Mouse (Mus musculus): Measurements from ENCODE around the gene Cep85l. TPM values are rescaled to one million over a fixed set of nuclear protein-coding genes. Genes with fewer than 3 reads are reported as not detected.

Cep85l gene
- total RNA-seq, 2 experiments from 2014 or later: 18.8 to 21.0 TPM

DNA sequence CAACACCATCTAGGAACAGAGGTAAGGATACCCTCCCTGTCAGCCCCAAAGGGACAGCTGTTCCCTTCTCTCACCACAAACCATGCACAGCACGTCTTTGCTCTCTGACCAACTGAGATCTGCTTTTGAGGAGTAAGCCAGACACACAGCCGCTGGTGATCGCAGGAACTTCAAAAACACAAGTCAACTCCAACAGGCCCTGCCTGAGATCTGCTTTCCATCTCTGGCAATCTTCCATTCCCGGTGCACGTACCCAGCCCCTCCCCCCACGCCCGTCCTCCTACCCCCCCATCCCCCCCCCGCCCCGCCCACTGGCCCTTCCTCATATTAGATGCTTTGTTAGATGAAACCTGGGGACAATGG, 18.8 kb upstream of the Cep85l start:
- intact Hi-C loops (cut with DNase I): loop anchor here (2.0 kb wide), 1 partner anchor 38 kb away; no protein-coding TSS in a partner anchor
- DNase-seq: peak; percentile 64 to 65

DNA sequence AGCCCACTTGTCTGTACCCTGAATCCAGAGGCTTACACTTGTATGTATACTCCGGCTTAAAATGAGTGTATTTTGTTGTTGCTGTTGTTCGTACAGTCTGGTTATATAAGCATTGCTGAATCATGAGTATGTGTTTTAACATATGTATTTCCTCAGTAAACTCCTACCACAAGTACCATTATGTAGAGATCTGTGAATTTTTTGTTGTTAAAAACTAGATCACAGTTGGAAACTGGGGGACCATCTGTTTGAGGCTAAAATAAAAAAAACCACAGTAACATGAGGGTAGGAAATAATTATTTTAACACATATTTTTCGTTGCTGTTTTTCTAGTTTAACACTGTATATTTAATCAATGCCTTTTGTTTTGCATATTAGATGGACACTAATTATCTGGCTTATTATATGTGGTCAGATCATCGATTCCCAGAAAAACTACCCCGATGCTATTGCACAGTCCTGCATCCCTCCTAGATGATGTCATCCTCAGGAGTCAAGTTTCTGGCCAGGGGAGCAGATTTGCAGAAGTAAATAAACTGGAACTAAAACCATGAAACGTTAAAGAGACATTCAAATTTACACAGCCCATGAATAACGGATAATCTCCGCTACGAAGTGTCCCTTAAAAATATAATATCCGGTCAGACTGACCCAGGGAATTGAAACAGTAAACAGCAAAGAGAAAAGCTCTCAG, 18.2 kb upstream of the Cep85l start:
- intact Hi-C loops (cut with DNase I): loop anchor here (2.0 kb wide), 1 partner anchor 39 kb away; no protein-coding TSS in a partner anchor
- no peak for DNase-seq

DNA sequence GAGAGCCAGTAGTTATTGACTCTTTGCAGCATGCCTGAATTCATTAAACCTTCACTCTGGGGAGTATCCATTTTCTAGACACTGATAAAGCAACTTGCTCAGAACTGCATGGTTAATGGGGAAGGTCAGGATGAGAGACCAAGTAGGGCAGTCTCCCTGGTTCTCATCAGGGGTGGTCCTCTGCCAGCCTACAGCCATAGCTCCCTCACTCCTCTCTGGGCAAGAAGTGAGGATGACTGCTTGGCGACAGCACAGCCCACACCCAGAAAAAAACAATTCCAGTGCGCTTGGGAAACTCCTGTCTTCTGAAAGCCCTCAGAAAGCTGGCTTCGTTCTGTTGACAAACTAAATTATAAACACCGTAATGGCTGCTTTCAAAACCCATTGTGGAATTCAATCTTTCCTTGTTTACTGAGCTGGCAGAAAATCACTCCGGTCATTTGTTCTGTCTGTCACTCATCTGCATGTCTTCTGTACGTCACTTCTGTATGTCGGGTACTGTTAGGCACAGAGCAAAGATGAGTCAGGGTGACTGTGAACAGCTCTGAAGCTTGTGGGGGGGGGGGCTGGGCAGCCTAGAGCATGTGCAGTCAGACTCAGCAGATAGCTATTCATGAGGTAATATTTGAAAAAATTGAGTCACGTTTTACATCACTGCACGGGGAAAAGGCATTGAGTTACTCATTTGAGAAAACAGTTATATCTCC, 15.3 kb upstream of the Cep85l start:
- no peak for DNase-seq
- intact Hi-C loops (cut with DNase I): no loop called here

DNA sequence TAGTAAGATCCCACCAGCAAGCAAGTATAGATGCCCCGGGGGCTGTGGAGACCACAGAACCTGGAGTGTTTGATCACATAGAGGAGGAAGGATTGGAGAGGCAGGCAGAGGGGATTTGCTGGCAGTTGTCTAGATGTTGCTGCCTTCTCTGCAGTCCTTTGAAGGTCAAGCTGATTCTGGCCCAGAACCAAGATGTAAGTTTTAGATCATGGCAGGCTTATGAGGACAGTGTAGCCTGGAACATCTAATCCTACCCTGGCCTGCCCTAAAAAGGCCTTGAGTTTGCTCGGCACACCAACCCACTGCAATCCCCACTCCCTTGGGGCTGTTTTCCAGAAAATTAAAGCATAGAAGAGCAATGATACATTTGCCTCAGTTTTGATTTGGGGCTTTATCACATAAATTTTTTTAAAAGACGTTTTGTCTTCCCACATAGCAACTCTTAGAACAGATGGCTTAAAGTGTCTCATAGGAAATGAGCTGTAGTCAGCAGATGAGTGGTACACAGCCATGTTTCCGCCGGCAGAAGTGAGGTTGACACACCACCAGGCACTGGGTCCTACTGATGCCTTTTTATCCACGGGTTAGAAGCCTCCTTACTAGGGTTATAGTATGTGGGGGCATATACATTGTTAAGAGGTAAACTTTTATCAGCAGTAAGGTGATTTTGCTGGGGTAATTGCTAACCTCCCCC, 8.6 kb upstream of the Cep85l start:
- DNase-seq: no peak

DNA sequence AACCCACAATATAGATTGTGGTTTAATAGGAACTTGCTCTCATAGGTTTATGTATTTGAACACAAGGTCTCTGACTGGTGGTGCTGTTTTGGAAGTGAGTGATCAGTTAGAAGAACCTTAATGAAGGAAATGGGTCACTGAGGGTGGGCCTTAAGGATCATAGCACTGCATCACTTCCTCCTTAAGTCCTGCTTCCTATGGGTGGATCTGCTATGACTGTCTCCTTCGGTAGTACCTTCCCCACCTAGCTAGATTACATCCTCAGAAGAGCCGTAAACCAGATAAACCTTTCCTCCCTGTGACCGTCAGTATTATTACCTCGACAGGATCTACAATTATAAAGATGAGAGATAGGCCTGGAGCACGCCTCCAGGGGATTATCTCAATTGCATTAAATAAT, 5.7 kb upstream of the Cep85l start:
- no peak for DNase-seq
- intact Hi-C loops (cut with DNase I): no loop called here

More for the DNA sequence above, 8.6 kb upstream of the Cep85l start:
- intact Hi-C loops (cut with DNase I): no loop called here

DNA sequence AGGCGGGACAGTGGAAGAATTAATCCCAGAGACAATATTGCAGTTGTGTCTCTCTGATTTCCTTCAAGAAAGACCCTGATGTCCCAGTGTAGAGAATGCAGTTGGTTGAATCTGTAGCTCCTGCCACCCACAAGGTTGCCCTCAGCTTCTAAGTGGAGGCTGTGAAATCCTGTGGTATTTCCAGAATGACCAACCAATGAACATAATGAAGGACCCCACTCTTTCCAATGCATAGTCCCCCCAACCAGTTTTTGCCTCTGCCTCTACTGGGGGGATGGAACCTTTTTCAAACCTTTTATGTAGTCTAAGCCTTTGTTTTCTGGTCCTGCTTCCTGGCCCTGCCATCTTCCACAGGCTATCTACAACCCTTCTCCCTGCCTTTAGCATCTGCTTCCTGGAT, 5.1 kb upstream of the Cep85l start:
- intact Hi-C loops (cut with DNase I): no loop called here

DNA sequence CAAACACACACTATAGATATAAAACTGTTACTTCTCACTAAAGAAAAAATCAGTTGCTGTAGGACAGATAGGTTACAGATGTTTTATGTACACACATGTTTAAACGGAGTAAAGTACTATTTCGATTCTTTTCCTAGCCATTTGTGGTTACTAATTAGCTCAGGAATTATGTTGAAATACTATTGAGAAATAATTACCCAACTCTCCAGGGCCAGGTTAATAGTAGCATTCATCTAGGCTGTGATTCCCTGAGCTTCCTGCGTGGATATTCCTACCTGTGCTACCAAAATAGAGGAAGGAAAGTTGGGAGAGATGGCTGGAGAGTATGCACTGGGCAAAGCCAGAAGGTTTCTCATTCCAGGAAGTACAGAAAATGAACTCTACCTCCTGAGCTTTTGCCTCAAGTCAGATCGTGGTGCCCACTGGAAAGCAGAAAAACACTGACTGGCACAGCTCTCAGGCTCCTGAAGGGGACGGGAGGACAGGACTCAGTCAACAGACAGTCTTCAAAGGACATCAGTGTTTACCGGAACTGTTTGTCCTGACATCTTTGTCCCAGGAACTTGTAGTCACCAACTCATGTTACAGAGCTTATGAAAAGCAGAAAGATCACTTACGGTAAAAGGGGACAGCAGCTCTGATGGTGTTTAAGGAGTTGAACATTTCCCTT, 3.1 kb upstream of the Cep85l start:
- DNase-seq: no peak
- intact Hi-C loops (cut with DNase I): no loop called here

More for the DNA sequence above, 5.1 kb upstream of the Cep85l start:
- no peak for DNase-seq

DNA sequence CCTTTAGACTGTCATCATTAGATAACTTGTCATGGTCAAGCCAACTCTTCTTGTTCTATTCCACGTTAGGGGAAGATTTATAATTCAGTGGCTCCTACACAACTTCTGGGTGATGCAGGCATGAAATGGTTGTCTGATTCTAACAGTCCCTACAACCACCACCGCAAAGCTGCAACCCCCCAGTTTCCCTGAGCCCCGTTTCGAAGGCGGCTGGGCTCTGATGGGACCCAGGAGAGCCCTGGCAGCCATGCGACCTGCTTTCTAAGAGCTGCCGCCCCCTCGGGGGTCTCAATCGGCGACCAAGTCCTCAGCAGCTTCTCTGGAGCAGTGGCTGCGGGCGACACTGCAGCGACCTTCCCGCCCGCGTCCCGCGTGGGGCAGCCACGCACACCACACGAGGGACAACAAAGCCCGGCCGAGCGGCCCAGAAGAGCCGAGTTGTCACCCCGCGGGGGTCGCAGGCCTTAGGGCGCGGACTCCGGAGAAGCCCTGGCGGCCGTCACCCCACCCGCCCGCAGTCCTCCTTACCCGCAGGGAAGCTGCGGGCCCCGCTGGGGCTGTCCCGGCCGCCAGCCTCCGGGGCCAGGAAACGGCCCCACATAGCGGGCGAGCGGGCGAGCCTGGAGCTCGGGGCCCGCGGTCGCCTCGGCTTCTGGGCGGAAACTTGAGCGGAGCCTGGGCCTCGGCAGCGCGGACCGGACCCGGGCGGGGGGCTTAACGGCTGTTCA, 602 bp downstream of the Cep85l start:
- DNase-seq: no peak
- intact Hi-C loops (cut with DNase I): loop anchor here (2.0 kb wide), 2 partner anchors 58 to 88 kb away; no protein-coding TSS in a partner anchor

DNA sequence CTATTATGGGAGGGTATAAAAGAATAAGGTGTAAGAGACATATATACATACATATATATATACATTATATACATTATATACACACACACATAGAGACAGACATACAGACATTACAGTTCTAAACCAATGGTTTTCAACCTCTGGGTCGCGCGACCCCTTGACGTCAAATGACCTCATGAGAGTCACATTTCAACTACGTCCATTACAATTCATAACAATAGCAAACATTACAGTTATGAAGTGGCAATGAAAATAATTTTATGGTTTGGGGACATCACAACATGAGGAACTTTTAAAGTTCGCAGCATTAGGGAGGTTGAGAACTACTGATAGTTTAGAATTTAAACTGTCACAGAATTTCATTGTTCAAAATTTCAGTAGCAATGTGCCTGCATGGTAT, 1.5 kb downstream of the Cep85l start:
- intact Hi-C loops (cut with DNase I): loop anchor here (2.0 kb wide), 2 partner anchors 59 to 89 kb away; no protein-coding TSS in a partner anchor
- no peak for DNase-seq

DNA sequence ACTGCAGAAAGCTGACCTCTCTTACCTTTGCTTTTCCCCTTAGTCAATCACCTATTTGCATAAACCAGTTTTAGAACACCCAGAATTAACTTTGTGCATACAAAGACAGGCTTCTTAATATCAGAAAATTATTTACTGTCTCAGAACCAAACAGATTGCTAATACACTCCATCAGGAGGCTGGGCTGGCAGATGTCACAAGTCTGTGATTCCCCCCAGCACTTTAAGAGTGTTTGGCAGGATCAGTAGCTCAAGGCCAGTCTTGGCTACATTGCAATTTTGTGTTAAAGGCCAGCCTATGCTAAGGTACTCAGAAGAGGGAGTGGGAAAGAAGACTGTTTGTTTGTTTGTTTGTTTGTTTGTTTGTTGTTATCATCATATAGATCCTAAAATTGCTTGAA, 2.7 kb downstream of the Cep85l start:
- DNase-seq: no peak

DNA sequence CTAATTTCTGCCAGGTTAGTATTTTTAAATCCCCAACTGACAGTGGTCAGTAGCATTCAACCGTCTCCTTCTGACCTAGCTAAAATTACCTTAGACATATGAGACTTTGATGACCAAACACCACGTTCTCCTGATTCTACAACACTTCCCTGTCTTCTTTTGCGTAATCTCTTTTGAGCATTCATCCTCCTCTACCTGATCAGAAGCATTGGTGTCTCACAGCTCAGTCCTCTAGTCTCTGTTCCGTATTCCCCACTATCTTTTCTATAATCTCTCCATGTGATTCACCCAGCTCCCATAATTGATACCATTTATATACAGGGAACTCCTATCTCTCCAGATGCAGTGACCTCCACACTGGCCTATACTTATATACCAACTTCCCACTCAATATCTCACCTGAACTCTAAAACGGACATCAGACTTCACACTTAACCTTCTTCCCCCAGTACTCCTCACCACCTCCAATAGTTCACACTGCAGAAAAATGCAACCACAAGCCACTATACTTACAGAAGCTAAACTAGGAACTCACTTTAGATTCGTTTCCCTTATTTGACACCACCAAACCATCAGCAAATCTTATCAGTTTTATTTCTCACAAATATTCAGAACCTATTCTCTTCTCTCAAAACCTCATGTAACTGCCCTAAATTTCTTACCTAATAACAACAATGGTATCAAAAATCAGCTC, 5.7 kb downstream of the Cep85l start:
- no peak for DNase-seq
- intact Hi-C loops (cut with DNase I): no loop called here

More for the DNA sequence above, 2.7 kb downstream of the Cep85l start:
- intact Hi-C loops (cut with DNase I): no loop called here

DNA sequence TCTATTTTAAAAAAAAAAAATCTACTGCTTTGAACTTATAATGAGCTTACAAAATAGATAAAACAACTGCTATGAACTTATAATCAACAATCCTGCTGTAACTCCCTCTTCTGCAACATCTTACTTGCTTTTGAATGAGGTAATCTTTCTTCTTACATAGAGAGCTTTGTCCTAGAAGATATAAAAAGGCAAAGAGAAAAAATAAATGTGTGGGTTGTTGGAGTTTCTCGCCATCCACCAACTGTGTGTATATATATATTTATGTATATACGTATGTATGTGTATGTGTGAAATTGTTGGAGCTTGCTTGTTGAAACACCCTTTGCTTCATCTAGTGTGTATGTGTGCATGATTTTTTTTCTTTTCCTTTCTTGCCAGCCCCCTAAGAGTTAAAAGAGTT, 12.5 kb downstream of the Cep85l start:
- intact Hi-C loops (cut with DNase I): no loop called here
- no peak for DNase-seq

DNA sequence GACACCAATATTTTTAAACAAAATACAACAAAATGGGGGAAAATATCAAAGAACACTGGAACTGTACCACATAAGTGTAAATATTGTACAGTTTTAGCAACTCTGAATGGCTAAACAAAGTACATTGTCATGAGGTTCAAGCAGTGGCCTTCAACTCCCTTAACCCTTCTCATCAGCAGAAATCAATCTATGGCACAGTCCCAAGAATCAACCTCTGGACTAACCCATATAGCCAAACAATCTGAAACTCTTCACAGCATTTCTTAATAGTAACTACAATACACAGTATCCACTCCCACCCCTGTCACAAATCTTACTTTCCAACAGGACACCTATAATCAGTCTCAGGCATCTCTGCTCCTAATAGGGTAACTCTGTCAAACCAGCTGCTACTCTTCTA, 15.4 kb downstream of the Cep85l start:
- intact Hi-C loops (cut with DNase I): no loop called here
- no peak for DNase-seq

DNA sequence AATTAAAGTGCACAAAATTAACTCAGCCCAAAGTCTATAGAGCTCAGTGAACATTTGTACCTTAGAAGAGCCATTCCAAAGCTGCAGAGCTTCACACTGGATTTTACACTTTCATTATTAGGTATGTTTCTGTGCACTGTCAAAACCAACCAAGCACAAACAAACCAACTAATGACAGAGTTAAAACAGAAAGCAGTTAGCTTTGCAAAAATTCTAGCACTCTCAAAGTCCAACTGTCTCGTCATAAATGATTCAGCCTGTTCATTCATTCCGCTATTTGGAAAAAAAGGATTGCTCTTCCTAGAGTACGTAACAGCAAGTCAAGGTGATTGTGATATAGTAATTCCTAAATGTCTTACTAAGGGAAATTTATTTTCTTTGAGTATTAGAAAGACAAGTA, 20.7 kb downstream of the Cep85l start:
- DNase-seq: no peak

DNA sequence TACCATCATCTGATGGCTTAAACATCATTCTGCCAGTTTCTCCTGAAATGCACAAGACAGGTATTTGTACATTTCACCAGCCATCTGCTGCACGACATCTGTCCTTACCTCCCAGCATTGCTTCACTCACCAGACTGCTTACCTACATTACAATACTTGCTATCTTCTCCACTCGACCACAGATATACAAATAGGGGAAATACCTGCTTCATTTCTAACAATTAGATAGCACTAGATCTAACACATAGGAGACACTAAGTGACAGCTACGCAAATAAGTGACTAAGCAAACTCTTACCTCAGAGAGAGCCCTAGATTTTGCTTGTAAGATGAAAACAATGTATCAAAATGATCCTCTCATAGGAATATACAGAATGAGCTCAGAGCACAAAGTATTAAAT, 26.1 kb downstream of the Cep85l start:
- intact Hi-C loops (cut with DNase I): no loop called here
- DNase-seq: no peak

More for the DNA sequence above, 20.7 kb downstream of the Cep85l start:
- intact Hi-C loops (cut with DNase I): no loop called here

DNA sequence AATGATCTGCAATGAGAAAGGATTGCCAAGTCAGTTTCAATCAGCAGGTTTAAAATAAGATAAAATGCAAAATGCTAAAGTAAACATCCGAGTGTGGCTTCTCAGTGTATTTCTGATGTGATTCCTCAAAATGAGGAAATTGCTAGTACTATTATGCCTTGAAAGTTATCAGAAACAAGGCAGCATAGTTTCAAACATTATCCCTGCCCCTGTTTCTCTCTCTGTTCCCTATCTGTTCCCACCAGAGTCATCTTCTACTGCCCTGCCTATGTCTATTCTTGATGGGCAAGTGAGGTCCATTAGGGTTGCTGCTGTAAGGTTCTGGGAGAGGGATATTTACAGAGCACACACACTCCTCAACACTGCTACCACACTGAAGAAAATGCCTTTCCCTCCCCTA, 30.5 kb downstream of the Cep85l start:
- intact Hi-C loops (cut with DNase I): loop anchor here (1.0 to 10.0 kb wide), 5 partner anchors 114 to 262 kb away; partner anchors contain the start of gene Asf1a
- no peak for DNase-seq

DNA sequence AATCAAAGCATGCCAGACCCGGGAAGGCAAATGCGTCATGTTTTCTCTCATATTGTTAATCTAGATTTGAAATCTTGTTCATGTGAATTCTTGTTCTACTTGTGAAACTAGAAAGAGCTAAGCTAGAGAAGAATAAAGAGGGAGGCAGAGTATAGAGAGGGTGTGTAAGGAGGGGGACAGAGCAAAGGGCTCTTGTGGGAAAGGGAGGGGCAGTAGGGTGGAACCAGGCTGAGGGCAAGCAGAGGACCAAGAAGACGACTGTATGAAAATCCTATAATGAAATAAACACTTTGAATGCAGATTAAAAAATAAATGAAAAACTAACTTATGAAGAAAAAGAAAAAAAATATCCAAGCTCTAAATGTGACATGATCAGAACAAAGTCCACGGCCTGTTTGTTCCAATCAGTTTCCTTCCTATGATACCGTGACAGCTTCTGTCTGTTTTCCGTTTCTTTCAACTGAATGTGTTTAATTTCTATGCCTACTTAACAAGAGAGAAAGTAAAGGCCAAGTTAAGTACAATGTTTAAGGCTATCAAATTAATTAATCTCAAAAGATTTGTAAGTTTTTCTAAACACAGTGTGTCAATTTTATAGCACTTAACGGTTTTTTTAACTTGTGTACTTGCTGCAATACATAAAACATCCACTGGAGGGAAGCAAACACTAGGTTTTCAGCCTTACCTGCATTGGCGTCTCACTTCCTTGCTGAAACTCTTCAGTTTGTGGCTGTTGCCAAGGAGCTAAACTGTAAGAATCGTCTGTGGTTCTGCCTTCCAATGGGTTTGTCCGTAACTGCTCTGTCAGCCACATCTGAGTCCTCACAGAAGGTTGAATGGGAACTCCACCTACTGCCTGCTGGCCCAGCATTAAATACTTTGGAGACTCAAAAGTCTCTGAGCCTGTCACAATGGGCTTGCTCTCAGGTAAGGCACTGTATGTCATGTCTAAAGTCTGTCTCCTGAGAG, 31.7 kb downstream of the Cep85l start:
- intact Hi-C loops (cut with DNase I): loop anchor here (1.0 to 10.0 kb wide), 5 partner anchors 115 to 261 kb away; partner anchors contain the start of gene Asf1a
- peak; percentile 35 to 73 for DNase-seq

DNA sequence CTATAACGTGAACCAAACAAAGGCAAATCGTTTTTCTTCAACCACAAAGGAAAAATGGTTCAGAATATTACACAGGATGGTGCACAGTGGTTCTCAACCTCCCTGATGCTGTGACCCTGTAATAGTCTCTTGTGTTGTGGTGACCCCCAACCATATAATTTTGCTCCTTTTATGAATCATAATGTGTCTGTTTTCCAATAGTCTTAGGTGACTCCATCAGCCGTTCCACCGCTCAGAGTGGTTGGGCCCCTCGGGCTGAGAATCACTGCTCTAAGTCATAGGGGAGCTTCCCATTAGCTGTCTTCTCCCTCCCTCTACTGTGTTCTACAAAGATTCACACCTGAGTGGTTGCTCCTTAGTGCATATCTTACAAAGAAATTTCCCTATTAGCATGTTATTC, 32.8 kb downstream of the Cep85l start:
- no peak for DNase-seq
- intact Hi-C loops (cut with DNase I): loop anchor here (5.0 to 10.0 kb wide), 3 partner anchors 235 to 260 kb away; partner anchors contain the start of gene Asf1a
